Mouse (Mus musculus): ENCODE measurements at regions not wholly inside any gene's neighbourhood (a gene's known extent, or its start where the extent isn't known, plus 50 kb on each side); places are given as distances from the start of the nearest gene placed in this dataset.

DNA sequence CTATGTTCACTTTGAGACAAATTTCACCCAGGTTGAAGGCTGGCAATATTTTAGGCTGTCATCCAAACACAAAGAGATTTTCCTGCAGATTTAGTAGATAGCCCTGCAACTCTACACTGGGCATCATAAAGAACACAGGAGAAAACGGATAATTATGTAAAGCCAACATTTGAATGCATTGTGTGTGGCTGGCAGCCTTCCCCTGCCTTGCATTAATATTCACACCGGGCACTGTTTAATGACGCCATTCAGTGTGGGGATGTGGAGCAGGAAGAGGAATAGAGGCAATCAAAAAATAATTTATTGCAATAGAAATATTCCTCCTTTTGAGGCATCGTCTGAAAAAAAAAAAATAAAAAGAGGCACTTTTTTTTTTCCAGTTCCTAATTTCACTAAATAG lies 105.7 kb downstream of the Samd5 start:
- no peak for DNase-seq (ENCODE audit: low read depth, low spot score)

DNA sequence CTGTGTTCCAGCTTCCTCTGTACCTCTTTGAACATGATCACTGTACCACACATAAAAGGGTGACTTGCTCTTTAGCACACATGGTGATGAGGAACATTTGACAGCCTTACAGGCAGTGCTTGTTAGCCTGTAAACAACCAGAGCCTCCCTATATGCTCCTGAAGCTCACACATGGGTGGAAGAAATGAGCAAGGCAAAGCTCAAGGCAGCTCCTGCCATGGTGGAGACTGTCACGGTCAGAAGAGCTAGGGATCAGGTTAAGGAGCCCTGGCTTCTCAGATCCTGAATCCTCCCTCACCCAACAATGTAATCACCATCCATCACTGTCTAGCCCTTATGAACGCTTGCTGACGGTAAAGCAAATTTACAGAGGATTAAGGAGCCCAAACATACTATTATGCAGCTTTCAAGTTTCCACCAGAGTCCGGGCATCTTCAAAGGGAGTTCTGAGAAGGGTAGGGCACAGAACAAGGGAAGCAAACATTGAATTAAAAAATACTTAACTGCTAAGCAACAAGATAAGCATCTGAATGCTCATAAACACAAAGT lies 117.4 kb downstream of the Samd5 start:
- DNase-seq (ENCODE audit: low read depth, low spot score): no peak

DNA sequence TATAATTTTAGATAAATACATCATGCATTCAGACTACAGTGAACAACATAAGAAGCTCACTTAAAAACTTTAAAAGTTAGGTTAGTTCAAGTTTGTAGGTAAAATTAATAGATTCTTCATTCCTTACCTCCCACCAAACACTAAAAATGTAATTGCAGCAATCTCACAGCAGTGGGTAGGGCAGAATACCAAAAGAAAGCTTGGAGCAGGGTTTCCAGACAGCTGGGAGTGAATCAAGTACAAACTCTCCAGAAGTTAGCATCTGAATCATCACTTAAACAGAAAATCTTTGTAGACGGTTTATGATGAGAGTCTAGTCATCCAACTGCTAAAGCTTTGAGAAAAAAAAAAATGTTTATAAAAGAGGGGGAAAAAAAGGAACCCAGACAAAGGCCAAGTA lies 117.9 kb downstream of the Samd5 start:
- peak; percentile 47 for DNase-seq (ENCODE audit: low read depth, low spot score)

DNA sequence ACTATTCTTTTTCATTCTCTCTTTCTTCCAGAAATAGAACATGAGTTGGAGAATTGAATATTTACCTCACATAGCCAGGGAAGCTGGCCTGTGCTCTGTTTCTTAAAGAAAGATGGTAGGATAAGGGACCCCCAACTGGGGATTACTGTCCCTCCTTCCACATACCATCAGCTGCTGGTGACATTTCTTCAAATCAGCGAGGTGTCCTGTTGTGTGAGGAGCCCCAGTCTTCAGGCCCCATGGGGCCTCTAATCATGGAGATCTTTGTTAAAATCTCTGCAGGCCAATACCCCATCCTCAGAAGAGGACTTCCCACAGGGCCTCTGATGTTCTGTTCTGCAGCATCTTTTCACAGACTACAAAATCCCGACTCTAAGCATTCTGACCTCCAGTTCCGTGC lies 121.1 kb downstream of the Samd5 start:
- no peak for DNase-seq (ENCODE audit: low read depth, low spot score)

DNA sequence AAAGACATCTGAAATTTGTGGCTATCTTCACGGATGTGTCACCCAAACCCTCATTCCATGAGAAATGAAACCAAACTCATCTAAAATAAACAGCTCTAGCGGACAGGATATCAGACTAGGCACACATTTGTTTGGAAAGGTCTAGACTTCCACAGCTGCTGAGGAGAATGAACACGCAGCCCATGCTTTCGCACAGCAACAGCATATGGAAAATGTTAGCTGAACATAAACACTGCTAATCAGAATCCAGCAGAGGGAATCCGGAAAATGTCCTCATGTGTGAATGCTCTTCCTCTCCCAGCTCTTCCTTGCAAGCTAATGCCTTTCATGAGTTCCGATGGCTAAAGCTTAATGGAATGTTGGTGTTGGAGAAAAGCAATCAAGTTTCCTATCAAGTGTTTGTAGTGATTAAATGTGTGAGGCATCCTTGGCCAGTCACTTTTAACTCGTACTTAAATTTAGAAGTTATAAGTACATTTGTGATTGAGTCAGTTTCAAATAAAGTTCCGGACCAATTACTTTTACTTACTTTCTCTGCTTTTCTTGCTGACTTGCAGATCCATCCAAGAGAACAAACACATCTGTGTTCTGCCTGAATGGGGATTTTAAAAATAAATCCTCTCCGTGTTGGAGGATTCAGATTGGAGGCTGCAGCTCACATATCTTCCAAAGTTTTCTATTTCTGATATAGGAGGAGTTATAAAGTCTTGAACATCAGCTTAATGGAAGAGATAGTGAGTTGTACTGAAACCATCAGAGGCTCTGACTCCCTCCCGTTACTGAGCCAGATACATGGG lies 124.9 kb downstream of the Samd5 start:
- peak; percentile 24 for DNase-seq (ENCODE audit: low read depth, low spot score)

DNA sequence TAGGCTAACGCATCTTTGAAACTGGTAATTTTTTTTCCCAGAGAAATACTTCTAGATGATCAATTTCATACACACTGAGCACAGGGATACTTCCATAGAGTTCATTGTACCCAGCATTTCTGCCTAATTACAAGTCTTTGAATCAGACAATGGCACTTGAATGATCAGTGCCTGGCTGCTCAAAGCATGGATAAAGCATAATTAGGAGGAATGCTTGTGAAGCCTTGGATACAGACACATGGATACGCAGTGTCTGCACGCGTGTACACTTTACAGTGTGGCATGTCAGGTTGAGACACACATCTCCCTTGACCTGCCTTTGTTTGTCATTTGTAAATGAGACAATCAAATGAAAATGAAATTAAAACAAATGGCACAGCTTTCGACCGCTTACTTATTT lies 129.2 kb downstream of the Samd5 start:
- DNase-seq (ENCODE audit: low read depth, low spot score): no peak

DNA sequence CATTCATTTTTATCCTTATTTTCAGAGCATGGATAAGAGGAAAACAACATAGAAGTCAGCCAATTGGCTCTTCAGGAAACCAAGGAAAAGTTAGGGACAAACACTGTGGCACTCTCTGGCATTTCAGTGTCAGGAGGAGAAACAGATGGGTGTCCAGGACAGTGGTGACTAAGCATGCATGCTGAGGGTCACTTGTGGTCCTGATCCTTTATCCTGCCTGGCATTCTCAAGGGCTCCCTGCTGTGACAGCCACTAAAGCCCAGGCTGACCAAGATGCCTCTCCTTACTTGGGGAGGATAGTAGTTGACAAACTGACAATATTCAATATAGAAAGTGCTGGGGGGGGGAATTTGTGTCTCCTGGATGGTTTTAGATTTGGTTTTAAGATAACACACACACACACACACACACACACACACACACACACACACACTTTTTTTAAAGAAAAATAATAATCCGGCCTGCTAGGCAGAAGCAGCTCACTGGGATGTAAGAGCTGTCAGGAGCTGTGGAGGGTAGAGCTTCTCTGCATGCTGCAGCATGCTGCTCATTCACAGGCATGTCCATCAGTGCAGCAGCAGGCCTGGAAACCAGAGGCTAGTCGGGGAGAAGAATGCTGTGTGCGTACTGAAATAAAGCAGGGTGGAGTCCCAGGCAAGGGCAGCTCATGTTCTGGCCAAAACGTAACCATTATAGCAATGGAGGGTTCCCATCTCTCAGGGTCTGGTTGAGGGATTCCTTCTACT lies 130.8 kb downstream of the Samd5 start:
- no peak for DNase-seq (ENCODE audit: low read depth, low spot score)

DNA sequence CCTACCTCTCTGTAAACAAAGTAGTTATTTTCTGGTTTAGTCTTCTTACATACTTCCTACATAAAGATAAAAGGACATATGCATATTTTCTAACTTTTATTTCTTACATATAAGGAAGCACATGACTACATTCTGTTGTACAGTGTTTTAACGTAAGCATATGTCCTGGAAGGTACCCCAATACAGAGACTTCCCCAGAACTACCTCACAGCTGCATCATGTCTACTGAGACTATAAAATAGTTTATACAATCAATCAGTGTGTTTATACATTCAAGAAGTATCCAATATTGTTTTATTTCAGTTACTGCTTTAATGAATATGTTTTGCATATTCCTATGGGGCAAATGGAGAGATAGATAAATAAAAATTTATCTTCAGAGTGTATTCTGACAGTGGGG lies 133.4 kb downstream of the Samd5 start:
- DNase-seq (ENCODE audit: low read depth, low spot score): no peak

DNA sequence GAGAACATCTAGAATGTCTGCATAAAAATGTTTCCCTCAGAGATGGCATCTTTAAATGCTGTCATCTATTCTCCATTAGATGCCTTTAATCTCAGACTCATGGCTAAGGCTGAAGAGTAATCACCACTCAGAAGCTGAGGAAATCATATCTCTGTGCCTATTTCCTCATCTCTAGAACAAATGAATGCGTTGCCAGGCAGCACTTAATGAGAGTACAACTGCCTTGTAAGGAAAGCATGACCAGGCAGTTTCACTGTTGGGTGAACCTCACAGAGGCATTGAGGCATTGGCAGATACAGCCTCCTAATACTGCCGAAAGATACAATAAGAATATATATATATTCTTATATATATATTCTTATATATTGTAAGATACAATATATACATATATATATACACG lies 137.3 kb downstream of the Samd5 start:
- no peak for DNase-seq (ENCODE audit: low read depth, low spot score)

DNA sequence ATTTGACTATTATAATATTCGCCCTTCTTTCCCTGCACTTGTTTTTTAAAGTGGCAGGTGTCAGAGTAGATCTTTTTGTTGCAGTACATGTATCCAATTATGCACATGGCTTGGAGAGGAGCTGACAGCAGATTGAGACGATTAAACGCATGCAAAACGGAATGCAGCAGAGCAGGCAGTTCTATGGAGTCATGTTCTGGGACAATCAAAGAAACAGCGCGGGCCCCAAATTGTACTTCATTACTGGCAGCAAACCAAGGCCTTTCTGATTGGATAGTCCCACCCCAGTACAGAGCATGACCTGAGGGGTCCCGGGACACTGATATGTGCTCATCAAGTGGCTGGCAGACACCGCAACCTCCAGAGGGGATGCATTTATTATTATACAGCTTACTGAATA lies 140.5 kb downstream of the Samd5 start:
- no peak for DNase-seq (ENCODE audit: low read depth, low spot score)

DNA sequence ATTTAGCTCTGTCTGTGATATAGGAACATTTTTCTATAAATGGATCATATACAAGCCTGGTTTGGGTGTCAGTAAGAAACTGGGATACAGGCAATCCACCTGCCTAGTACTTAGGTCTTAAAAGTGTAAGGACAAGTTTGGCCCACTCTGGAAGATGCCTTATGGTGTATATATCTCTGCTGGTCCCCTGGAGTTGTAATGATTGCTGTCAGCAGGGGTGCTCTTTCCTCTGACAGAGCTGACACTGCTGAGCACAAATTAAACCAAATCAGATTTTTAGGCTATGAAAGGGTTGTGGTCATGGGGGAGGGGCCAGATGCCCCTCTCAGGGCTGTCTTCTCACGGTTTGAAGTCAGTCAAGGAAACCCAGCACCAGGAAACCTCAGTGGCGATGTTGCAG lies 141.7 kb downstream of the Samd5 start:
- DNase-seq (ENCODE audit: low read depth, low spot score): no peak

DNA sequence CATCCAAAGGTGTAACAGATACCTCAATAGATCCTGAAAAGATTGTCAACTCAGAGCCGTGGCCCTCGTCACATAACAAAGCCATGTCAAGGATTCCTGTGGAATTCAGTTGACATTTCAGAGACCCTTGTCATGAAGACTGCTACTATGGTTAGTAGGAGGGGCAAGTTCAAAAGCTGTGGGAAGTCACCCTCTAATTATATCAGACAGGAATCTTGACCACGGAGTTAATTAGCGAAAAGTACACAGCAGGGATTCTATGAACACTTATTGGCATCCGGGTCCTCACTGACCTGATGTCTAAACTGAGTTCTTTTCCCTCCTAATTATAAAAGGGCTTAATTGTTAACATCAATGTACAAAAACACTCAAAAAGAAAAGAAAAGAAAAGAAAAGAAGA lies 143.1 kb downstream of the Samd5 start:
- DNase-seq (ENCODE audit: low read depth, low spot score): no peak

DNA sequence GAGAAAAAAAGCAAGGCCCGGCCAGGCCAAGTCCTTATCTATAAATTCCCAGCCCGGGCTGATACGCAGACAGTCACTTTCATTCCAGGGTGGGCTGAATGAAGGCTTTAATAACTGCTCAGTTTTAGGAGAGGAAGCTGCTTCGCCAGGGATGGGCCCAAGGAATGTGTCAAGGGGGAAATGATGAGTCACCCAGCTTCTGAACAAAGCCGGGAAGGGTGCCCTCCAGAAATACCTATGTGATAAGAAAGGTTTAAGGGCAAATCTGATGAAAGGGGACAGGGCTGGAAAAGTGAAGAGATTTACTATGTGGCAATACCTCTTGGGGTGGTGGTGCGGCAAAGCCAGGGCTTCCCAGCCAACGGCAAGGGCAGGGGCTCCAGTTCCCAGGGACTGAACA lies 145.6 kb downstream of the Samd5 start:
- DNase-seq (ENCODE audit: low read depth, low spot score): no peak

DNA sequence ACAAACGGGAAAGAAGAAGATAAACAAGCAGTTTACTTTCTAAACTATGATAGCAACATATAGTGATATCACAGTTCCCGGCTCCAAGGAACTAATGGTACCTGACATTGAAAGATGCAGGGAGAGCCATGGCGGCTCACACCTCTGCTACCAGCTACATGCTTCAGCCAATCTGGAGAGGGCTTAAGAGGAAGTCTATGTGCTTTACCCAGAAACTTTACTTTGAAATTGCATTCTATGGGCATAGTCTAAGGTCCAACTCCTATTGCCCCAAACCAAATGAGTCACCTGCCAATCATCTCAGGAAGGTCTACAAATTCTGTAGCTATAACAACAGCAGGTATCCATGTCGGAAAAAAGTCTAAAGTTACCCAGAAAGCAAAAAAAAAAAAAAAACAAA lies 146.9 kb downstream of the Samd5 start:
- DNase-seq (ENCODE audit: low read depth, low spot score): no peak

DNA sequence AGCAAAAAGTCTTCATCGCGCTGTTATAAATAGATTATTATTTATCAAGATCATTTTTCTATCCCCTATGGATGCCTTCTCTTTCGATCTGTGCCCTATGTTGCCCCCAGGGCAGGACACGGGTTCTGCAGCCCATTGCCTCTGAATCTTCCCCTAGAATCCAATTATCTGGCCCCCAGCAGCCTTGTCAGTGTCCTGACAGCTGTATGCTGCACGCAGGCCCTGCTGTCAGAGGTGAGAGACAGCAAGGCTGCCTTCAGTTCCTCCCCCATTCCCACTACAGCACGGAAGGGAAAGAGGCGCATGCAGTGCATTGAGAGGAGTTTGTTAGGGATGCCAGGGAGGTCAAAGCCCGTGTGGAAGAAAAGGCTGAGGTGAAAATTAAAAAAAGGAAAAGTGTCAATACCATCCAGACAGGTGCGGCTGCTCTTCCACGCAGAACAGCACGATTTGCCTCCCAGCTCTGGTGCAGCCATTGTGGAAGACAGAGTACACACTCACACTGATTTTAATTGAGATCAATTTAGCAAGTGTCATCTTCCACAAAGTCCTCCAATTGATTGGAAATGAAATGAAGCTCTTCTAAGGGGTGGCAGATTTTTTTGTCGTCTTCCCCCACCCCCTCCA lies 165.1 kb downstream of the Samd5 start:
- DNase-seq (ENCODE audit: low read depth, low spot score): no peak

DNA sequence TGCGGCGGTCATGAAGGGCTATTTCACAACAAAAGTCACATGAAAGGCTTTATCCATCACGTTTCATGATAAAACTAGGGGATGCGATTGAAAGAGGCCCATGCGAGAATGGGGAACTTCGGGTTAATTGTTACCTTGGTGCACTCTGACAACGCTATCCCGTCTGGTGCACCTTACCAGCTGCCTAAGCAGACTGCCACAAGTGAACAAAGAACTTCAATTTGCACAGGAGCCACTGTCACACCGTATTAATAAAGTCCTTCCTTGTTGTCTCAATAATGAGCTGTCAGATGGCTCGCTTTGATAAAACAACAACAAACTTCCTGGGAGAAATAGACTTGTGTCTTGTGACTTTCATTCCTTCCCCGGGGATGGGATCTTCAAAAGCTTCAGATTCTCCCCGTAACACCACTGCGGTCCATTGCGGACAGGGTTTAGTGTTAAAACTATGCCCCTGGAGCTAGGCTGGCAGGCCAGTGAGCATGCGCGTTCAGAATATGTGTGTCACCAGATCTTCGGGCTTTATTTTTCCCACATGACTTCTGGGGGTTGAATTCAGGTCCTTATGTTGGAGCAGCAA lies 165.8 kb downstream of the Samd5 start:
- no peak for DNase-seq (ENCODE audit: low read depth, low spot score)

DNA sequence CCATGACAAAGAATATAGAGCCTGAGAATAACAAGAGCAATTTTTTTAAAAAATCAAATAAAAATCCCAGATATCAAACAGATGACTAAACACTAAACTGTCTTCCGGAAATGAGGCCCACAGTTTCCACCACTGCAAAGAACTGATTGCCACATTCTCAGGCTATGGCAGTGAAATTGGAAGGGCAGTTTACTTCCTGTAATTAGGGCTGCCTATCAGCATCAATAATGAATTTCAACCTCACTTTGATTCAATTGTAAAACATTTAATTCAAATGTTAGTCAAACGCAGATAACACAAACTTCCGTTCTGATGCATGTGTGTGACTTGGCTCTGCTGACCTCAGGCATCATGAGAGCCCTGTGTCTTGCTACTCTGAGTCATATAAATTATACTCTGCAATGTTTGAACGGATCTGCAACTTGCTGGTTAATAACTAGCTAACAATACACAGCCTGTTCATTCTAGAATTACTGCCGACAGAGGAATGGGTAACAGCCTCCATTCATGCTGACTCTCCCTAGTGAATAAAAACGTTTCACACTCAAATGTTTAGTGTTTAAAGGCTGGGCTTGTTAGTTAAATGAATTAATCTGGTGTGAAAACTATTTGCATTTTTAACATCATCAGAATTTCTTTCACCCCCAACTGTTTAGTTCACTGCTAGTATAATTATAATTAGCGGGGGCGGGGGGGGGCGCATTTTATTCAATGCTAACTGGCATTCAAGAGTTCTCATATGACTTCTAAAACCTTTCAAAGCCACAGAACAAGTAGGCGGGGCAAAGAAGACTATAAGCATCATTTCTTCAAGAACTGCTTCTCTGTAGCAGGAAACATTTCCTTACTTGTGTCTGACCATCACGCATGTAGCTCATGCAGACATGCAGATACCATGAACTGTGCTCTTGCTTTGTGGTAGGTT lies 171.2 kb downstream of the Samd5 start:
- DNase-seq (ENCODE audit: low read depth, low spot score): no peak

DNA sequence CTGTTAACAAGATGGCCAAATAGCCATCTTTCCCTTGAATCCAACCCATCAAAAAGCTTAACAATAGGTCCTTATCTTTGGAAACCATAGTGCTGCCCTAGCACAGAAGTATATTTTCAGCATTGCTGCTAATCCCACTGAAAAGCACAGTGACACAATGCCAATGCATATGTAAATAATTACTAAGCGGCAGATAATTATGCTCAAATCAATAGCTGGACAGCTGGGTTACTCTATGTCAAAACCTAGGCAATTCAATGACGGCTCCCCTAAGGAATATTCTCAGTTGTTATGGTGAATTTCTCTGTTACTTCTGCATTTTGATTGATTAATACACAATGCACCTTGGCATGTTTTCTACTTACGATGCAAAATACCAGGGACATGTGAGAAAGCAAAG lies 176.5 kb downstream of the Samd5 start:
- no peak for DNase-seq (ENCODE audit: low read depth, low spot score)

DNA sequence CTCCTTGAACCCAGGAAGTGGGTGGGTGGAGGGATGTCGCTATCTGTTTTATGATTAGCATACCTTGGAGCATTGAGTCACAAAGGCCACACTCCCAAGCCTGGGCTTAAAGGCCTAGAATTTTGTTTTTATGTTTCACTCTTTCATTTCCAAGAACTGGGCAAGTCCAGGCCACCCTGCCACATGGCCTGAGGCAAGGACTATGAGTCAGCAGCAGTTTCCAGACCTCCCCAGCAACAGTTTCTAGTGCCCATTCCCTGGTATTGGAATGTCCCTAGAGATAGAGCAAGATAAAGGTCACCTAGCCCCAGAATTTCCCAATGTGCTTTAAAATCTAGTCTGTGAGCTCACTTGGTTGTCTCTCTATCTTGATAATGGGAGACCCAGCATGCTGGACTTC lies 178.0 kb downstream of the Samd5 start:
- no peak for DNase-seq (ENCODE audit: low read depth, low spot score)

DNA sequence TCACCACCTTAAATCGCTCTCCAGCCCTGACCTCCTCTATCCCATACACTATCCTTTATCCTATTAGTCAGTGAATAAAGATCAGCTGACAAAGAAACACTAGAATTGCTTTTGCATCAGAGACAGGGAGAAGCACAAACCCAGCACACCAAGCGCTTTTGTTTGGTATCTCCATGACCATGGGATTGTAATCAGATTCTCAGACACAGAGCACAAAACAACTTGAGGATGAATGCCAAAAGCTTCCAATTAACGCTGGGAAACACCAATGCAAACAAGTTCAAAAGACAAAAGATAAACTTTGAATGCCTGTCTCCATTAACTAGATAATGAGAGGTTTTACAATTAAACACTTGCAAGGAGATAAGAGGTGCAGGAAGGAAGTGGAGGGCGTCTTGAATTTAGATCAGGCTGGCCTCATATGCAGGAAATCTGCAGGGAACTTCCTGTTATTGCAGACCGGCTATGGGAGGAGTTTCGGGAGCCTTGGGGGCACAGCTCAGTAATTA lies 179.8 kb downstream of the Samd5 start:
- no peak for DNase-seq (ENCODE audit: low read depth, low spot score)

DNA sequence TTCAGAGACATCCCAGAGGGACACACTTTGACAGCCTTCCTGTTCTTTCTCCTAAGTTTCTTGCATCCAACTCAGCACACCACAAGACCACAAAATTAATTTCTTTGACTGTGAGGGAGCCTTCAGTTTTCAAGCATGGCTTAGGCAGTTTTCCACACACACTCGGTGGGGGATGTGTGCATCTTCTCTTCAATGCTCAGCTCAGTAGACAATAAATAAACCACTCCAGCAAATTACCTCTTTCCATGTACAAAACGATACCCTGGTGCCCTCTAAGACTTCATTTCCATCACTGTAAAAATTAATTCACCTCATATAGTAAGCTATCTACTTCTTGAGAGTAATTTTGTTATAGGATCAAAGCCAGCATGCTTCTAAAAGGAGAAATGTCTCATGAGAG lies 184.6 kb downstream of the Samd5 start:
- DNase-seq (ENCODE audit: low read depth, low spot score): no peak

All from telencephalon, adult 2 months (tissue).